Mouse (Mus musculus): Measurements from ENCODE around the gene Ntrk2. TPM values are rescaled to one million over a fixed set of nuclear protein-coding genes. Genes with fewer than 3 reads are reported as not detected.

The Ntrk2 gene
- 101 and 102 TPM in 2 replicates for polyA plus RNA-seq (2015; fragmentation: Nextera tagmentation; extraction: Ambion mirVana)

DNA sequence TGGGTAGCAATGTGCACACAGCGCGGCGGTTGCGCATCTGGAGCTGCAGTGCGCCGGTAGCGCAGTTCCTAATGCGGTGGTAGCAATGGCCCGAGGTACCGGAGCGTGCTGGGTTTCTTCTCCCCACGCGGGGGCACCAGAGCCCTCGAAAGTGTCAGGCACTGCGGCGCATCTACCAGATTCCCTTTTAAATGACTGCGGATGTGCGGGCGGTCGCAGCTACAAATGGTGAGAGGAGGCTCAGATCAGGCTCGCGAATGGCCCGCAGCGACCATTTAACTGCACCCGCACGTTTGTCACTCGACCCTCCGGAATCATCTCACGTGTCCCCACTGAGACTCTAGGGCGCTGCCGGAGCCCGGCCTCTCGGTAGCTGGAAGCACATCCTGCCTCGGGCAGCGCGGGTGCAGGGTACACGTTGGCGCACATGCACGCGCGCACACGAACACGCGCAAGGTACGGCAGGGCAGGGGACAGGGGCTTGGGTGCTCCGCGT lies at the start of gene Ntrk2:
Ntrk2 (plus strand) TSS at position 173 of the 496 bp plus-strand sequence.
- peak within 1 kb of the TSS; percentile 92 for H3K4me2 ChIP-seq (ENCODE audit: low read length)
- H3K27me3 ChIP-seq (replicated peaks; ENCODE audit: control insufficient read depth, insufficient read depth, low read length) = no peaks in the 10 kb centered on the region
- ATAC-seq = peak; percentile 81
- H3K9ac ChIP-seq (replicated peaks; ENCODE audit: low read depth, low read length) = peak within 1 kb of the TSS; percentile 96
- no peaks in the 10 kb centered on the region for H3K9me3 ChIP-seq (ENCODE audit: control insufficient read depth, low read length)
- under 1% methylated on average over 47 of the region's 47 CpGs for WGBS
- peak within 1 kb of the TSS; percentile 89 for H3K4me3 ChIP-seq (replicated peaks; ENCODE audit: low read length)
- peaks cover 24% of the 10 kb centered on the region for H3K4me1 ChIP-seq (replicated peaks; ENCODE audit: control insufficient read depth, insufficient read depth, low read length)
- peak within 1 kb of the TSS; percentile 96 for H3K27ac ChIP-seq (ENCODE audit: low read length)
- H3K36me3 ChIP-seq (ENCODE audit: control insufficient read depth, insufficient read depth) = no peaks in the 10 kb centered on the region

- Histone ChIP-seq H3K9me3 (ENCODE audit: control insufficient read depth, low read length) (no peaks in the 10 kb centered on the region), H3K27ac (ENCODE audit: low read length) (no peak overlapping the region), H3K4me3 (replicated peaks; ENCODE audit: low read length) (no peak overlapping the region), H3K36me3 (ENCODE audit: control insufficient read depth, insufficient read depth) (no peaks in the 10 kb centered on the region), H3K4me2 (ENCODE audit: low read length) (no peak overlapping the region), H3K27me3 (replicated peaks; ENCODE audit: control insufficient read depth, insufficient read depth, low read length) (no peaks in the 10 kb centered on the region), H3K9ac (replicated peaks; ENCODE audit: low read depth, low read length) (no peak overlapping the region), H3K4me1 (replicated peaks; ENCODE audit: control insufficient read depth, insufficient read depth, low read length) (no peaks in the 10 kb centered on the region)
- ATAC-seq = no peak
- 83% methylated on average over 5 of the region's 5 CpGs for WGBS
Observed at GRCm38 (mm10) chr13:58761003-58761630, 45.3 kb upstream of the Ntrk2 start.

GRCm38 (mm10) chr13:58768258-58768657 lies 38.1 kb upstream of the Ntrk2 start:
- Histone ChIP-seq H3K4me3 (replicated peaks; ENCODE audit: low read length) (no peak overlapping the region), H3K27me3 (replicated peaks; ENCODE audit: control insufficient read depth, insufficient read depth, low read length) (no peaks in the 10 kb centered on the region), H3K36me3 (ENCODE audit: control insufficient read depth, insufficient read depth) (no peaks in the 10 kb centered on the region), H3K4me1 (replicated peaks; ENCODE audit: control insufficient read depth, insufficient read depth, low read length) (no peaks in the 10 kb centered on the region), H3K4me2 (ENCODE audit: low read length) (no peak overlapping the region), H3K9ac (replicated peaks; ENCODE audit: low read depth, low read length) (no peak overlapping the region), H3K9me3 (ENCODE audit: control insufficient read depth, low read length) (no peaks in the 10 kb centered on the region), H3K27ac (ENCODE audit: low read length) (no peak overlapping the region)
- ATAC-seq = no peak
- WGBS = 96% methylated on average over 6 of the region's 6 CpGs

GRCm38 (mm10) chr13:58769438-58769837 lies 36.9 kb upstream of the Ntrk2 start:
- Histone ChIP-seq H3K36me3 (ENCODE audit: control insufficient read depth, insufficient read depth) (no peaks in the 10 kb centered on the region), H3K4me2 (ENCODE audit: low read length) (no peak overlapping the region), H3K4me3 (replicated peaks; ENCODE audit: low read length) (no peak overlapping the region), H3K9me3 (ENCODE audit: control insufficient read depth, low read length) (no peaks in the 10 kb centered on the region), H3K9ac (replicated peaks; ENCODE audit: low read depth, low read length) (no peak overlapping the region), H3K27ac (ENCODE audit: low read length) (no peak overlapping the region), H3K4me1 (replicated peaks; ENCODE audit: control insufficient read depth, insufficient read depth, low read length) (no peaks in the 10 kb centered on the region), H3K27me3 (replicated peaks; ENCODE audit: control insufficient read depth, insufficient read depth, low read length) (no peaks in the 10 kb centered on the region)
- no peak for ATAC-seq
- WGBS = 66% methylated on average over 2 of the region's 2 CpGs

DNA sequence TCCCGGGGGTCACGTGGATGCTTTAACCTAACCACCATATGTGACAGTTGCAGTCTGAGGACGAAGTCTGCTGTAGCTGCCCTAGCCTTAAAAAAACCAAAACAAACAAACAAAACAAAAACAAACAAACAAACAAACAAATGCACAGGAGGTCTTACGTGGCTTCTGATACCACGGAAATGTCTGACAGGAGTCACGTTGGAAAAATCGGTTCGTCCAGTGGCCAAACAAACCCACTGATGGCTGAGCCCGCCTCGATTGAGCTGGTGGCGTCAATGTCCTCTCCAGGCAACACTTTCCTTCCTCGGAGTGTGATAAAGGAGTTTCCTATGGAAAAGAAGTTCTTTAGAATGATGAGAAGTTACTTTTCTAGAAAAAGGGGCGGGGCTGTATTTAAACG lies 27.1 kb upstream of the Ntrk2 start:
- H3K4me3 ChIP-seq (replicated peaks; ENCODE audit: low read length) = no peak overlapping the region
- H3K4me1 ChIP-seq (replicated peaks; ENCODE audit: control insufficient read depth, insufficient read depth, low read length) = no peaks in the 10 kb centered on the region
- no peak for ATAC-seq
- no peak overlapping the region for H3K27ac ChIP-seq (ENCODE audit: low read length)
- H3K4me2 ChIP-seq (ENCODE audit: low read length) = no peak overlapping the region
- H3K27me3 ChIP-seq (replicated peaks; ENCODE audit: control insufficient read depth, insufficient read depth, low read length) = no peaks in the 10 kb centered on the region
- no peaks in the 10 kb centered on the region for H3K9me3 ChIP-seq (ENCODE audit: control insufficient read depth, low read length)
- H3K36me3 ChIP-seq (ENCODE audit: control insufficient read depth, insufficient read depth) = no peaks in the 10 kb centered on the region
- no peak overlapping the region for H3K9ac ChIP-seq (replicated peaks; ENCODE audit: low read depth, low read length)
- 95% methylated on average over 14 of the region's 14 CpGs for WGBS

DNA sequence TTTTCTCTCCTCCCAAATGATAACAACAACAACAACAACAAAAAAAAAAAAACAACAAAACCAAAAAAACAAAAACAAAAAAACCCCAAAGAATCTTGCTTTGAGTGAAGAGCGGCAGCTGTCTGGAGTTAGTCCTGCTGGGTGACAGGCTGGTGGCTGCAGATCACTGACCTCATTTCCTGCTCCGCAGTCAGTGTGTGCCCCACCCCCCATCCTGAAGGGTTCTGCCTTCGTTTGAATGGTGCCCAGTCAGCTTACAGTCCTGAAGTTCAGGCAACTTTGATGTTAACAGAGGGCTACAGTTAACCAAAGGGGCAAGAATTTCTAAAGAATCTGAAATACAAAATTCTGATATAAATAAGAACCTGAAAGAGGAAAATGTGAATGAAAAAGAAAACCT lies 19.9 kb upstream of the Ntrk2 start:
- ATAC-seq = no peak
- Histone ChIP-seq H3K9me3 (ENCODE audit: control insufficient read depth, low read length) (no peaks in the 10 kb centered on the region), H3K36me3 (ENCODE audit: control insufficient read depth, insufficient read depth) (no peaks in the 10 kb centered on the region), H3K4me3 (replicated peaks; ENCODE audit: low read length) (no peak overlapping the region), H3K4me1 (replicated peaks; ENCODE audit: control insufficient read depth, insufficient read depth, low read length) (no peaks in the 10 kb centered on the region), H3K27me3 (replicated peaks; ENCODE audit: control insufficient read depth, insufficient read depth, low read length) (no peaks in the 10 kb centered on the region), H3K27ac (ENCODE audit: low read length) (no peak overlapping the region), H3K9ac (replicated peaks; ENCODE audit: low read depth, low read length) (no peak overlapping the region), H3K4me2 (ENCODE audit: low read length) (no peak overlapping the region)
- WGBS = 18% methylated on average over 3 of the region's 3 CpGs

- Histone ChIP-seq H3K27me3 (replicated peaks; ENCODE audit: control insufficient read depth, insufficient read depth, low read length) (no peaks in the 10 kb centered on the region), H3K36me3 (ENCODE audit: control insufficient read depth, insufficient read depth) (no peaks in the 10 kb centered on the region), H3K9ac (replicated peaks; ENCODE audit: low read depth, low read length) (no peak overlapping the region), H3K4me3 (replicated peaks; ENCODE audit: low read length) (no peak overlapping the region), H3K4me1 (replicated peaks; ENCODE audit: control insufficient read depth, insufficient read depth, low read length) (no peaks in the 10 kb centered on the region), H3K27ac (ENCODE audit: low read length) (no peak overlapping the region), H3K4me2 (ENCODE audit: low read length) (no peak overlapping the region), H3K9me3 (ENCODE audit: control insufficient read depth, low read length) (no peaks in the 10 kb centered on the region)
- 90% methylated on average over 7 of the region's 7 CpGs for WGBS
- no peak for ATAC-seq
Observed at GRCm38 (mm10) chr13:58790741-58791140, 15.6 kb upstream of the Ntrk2 start.

DNA sequence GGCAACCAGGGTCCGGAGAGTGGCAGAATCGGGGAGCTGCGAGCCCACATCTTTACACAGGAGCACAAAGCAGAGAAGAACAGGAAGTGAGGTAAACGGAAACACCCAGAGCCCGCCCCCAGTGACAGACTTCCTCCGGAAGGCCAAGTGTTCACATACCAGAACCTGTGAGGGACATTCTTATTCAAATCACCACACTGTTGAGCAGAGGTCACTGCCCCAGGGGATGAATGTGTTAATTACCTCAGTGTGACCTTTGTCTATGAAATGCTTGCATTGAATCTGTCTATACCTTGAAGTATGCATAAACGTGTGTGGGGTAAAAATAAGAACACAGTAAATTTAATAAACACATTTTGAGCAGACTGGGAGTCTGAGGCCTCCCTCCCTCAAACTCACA lies 9.0 kb upstream of the Ntrk2 start:
- no peaks in the 10 kb centered on the region for H3K4me1 ChIP-seq (replicated peaks; ENCODE audit: control insufficient read depth, insufficient read depth, low read length)
- H3K27me3 ChIP-seq (replicated peaks; ENCODE audit: control insufficient read depth, insufficient read depth, low read length) = no peaks in the 10 kb centered on the region
- H3K36me3 ChIP-seq (ENCODE audit: control insufficient read depth, insufficient read depth) = no peaks in the 10 kb centered on the region
- 95% methylated on average over 7 of the region's 7 CpGs for WGBS
- ATAC-seq = no peak
- H3K4me3 ChIP-seq (replicated peaks; ENCODE audit: low read length) = no peak overlapping the region
- no peak overlapping the region for H3K4me2 ChIP-seq (ENCODE audit: low read length)
- no peak overlapping the region for H3K9ac ChIP-seq (replicated peaks; ENCODE audit: low read depth, low read length)
- H3K27ac ChIP-seq (ENCODE audit: low read length) = no peak overlapping the region
- H3K9me3 ChIP-seq (ENCODE audit: control insufficient read depth, low read length) = no peaks in the 10 kb centered on the region

- WGBS = 84% methylated on average over 3 of the region's 3 CpGs
- Histone ChIP-seq H3K27ac (ENCODE audit: low read length) (no peak overlapping the region), H3K36me3 (ENCODE audit: control insufficient read depth, insufficient read depth) (no peaks in the 10 kb centered on the region), H3K4me2 (ENCODE audit: low read length) (no peak overlapping the region), H3K4me3 (replicated peaks; ENCODE audit: low read length) (no peak overlapping the region), H3K27me3 (replicated peaks; ENCODE audit: control insufficient read depth, insufficient read depth, low read length) (no peaks in the 10 kb centered on the region), H3K9me3 (ENCODE audit: control insufficient read depth, low read length) (no peaks in the 10 kb centered on the region), H3K9ac (replicated peaks; ENCODE audit: low read depth, low read length) (no peak overlapping the region), H3K4me1 (replicated peaks; ENCODE audit: control insufficient read depth, insufficient read depth, low read length) (no peaks in the 10 kb centered on the region)
- ATAC-seq = no peak
Observed at GRCm38 (mm10) chr13:58801291-58801690, 5.1 kb upstream of the Ntrk2 start.

DNA sequence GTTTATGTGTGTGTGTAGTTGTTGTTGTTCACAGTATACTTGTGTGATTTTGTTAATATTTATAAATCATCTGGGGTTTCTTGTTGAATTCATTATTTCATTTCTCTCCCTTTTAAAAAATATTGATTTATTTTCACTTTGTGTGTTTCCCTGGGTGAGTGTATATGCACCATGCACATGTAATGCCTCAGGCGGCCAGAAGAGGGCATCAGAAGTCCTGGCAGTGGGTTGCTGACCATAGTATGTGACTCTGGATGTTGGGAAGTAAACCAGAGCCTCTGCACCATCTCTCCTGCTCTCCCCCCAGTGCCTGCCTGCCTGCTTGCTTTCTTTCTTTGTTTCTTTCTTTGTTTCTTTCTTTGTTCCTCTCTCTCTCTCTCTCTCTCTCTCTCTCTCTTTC lies 2.5 kb upstream of the Ntrk2 start:
- no peak for ATAC-seq
- H3K36me3 ChIP-seq (ENCODE audit: control insufficient read depth, insufficient read depth) = no peaks in the 10 kb centered on the region
- H3K27ac ChIP-seq (ENCODE audit: low read length) = no peak overlapping the region
- no peak overlapping the region for H3K4me2 ChIP-seq (ENCODE audit: low read length)
- H3K4me1 ChIP-seq (replicated peaks; ENCODE audit: control insufficient read depth, insufficient read depth, low read length) = peaks cover 3% of the 10 kb centered on the region; the same call in 1 of the 2 replicates
- no peak overlapping the region for H3K4me3 ChIP-seq (replicated peaks; ENCODE audit: low read length)
- WGBS = 14% methylated on average over 1 of the region's 1 CpGs
- no peaks in the 10 kb centered on the region for H3K27me3 ChIP-seq (replicated peaks; ENCODE audit: control insufficient read depth, insufficient read depth, low read length)
- no peak overlapping the region for H3K9ac ChIP-seq (replicated peaks; ENCODE audit: low read depth, low read length)
- H3K9me3 ChIP-seq (ENCODE audit: control insufficient read depth, low read length) = no peaks in the 10 kb centered on the region

Measured in forebrain, embryonic 16.5 days (tissue).